Mouse (Mus musculus) frontal cortex, adult 2 months (tissue): ENCODE data around the gene Elavl2. TPM values are rescaled to one million over a fixed set of nuclear protein-coding genes. Genes with fewer than 3 reads are reported as not detected.
"Not testable (repeated sequence)": the region's sequence is repeated elsewhere in the genome, so short reads cannot be mapped to it uniquely, and the experiment has no call there.

ENCODE experiments used
- DNase-seq, 2 experiments: peaks; one replicate each; pipeline ENCODE4 v3.0.0; 2022; ENCODE audit warnings: low spot score in 1 of 2; ENCODE audit errors: extremely low spot score in 1 of 2
- polyA plus RNA-seq: library from polyadenylated mRNA; depleted of rRNA; stranded (reverse); fragments of >200 nt; gene quantifications from 2 replicates; pipeline ENCODE4 v1.2.3, GENCODE M21; 2012

Gene Elavl2
- polyA plus RNA-seq, 1 experiment, result 29.3 TPM

DNA sequence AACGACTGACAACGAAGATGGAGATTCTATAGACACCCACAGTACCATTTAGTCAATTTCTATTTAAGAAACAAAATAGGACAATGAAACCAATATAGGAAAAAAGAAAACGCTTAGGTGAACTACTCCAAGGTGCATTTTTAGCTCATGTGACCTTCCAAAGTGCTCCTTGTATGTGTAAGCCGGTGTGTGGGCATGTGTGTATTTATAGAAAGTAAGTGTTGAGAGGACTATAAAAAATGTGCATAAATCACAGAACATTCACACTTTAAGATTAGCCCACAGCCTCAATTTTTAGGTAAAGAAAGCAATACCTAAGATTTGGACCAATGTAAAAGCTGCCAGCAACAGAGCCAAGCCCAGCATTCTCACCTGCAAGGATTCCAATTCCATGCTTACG is 51.0 kb downstream of the Elavl2 start:
- no peak for DNase-seq

DNA sequence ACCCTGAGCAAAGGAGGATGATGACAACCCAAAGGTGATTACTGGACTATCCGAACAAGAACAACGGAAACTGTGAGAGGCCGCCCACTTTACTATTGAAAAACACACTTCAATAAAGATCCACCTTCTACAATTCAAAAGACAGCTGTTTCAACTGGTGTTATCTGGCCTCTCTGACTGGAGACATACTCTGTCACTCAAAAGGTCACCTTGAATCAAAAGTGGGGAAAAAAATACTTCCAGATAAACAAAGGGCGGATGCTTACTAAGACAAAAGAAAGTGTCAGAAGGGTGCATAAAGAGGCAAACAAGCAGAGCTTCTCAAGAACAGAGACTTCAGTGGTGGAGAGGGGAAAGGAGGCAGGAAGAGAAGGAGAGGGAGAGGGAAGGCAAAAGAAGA is 66.4 kb downstream of the Elavl2 start:
- no peak for DNase-seq

DNA sequence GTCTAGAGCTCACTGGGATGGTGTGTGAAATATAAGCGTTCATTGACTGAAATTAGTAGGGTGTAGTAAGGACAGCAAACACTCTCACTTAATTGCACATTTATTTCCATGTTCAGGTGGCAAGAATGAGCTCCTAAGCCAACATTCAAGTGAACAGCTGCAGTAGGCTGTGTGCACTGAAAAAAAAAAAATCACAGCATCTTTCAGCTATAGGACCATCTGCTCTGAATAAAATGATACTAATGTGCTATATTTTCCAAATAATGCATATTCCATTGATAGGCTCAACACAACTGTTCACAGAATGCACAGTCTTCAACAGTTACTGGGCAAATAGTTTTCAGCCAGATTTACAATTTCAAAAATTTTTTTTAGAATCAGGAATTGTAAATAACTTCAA is 89.8 kb downstream of the Elavl2 start:
- DNase-seq, result no peak

DNA sequence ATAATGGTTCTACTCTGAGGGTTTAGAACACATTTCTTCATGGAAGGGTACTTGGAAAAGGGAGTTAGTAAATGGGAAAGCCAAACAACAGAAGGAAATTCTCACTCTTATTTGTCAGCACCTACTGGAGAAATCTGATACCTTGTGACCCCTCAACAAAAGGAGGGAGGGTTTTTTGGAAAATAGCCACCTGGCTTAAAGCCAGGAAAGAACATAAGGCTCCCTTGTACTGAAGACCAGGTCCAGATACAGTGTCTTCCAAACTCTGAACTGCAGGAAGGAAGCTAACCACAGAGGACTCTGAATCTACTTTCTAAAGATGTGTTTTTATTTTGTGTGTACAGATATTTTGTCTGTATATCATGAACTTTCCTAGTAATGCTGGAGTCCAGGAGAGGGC is 102.9 kb downstream of the Elavl2 start:
- DNase-seq, result no peak

DNA sequence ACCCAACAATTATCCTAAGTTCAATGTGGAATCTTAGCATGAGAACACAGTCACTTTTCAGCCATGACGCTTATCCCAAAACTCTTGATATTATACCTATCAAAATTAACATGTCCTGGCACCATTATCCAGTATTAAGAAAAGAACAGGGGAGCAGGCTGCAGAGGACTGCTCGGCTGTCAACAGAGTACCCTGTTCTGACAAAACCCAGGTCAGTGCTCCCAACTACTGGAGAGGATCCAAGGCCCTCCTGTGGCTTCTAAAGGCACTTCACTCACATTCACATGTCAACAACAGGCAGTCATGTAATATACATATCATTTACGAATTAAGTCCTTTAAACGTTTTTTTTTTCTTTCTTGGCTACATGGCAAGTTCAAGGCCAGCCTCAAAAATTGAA is 105.3 kb downstream of the Elavl2 start:
- DNase-seq, result no peak

DNA sequence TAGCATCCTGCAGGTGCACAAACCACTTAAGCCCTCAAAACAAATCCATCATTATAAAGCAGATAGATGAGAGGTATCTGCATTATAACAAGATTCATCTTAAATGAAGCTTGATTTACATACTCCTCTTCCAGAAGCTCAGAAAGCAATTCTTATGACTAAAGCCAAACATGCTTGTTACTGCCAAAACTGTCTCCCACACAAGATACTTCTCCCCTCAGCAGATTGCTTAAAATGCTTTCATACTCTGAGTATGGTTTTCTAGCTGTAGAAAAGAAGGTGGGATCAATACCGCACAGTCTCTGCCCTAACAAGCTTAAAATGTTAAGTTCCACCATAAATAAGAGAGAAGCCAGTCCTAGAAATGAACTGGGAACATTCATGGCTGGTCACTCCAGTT is 109.1 kb downstream of the Elavl2 start:
- peak in 1 of 2 experiments; percentile 41 for DNase-seq

DNA sequence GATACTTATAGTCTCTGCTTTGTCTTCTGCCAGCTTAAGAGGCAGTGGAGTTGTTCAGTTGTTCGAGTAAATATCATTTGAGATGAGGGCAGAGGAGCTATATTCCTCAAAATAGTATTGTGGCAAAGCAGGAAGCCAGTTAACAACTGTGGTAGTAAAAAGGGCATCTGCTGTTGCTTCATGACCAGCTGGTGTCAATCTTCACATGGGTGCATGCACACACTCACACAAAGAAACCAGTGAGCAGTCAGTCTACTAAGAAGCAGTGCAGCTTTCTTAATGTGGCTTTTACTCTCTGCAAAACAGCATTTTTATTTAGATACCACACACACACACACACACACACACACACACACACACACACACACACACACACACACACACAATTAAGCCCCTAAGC is 110.2 kb downstream of the Elavl2 start:
- no peak for DNase-seq

DNA sequence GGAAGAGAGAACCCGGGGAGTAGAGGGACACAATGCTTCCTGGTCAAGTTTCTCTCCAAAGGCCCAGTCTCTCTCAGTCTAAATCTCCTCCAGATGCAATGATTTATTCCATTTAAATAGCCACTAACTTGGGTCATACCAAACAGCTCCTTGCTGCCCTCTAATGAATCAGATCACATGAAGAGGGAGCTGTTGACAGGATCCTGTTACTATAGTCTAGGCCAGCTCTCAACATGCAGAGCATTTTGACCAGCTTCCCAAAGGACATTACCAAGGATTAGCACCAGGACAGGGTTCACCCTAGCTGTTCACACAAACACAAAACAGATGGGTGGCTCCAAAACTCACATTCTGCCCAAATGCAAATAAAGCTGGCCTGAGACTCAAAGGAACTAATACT is 111.4 kb downstream of the Elavl2 start:
- no peak for DNase-seq

DNA sequence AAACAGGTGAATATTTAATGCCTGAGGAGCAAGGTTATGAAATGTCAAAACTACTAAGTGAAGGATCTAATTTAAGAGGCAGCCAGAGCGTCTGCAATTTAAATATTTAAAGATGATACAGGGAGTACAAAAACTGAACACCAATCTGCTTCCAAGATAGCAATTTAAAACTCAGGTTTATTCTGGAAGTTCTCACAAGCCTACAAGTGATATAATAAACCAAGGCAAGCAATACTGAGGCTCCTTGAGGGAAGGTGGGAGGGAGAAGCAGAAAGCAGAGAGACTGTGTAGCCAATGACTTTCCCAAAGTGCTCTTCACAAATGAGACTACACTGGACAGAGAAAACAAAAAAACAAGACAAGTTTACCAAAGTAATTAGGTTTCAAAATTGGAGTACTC is 132.2 kb downstream of the Elavl2 start:
- DNase-seq, result peak in 1 of 2 experiments; percentile 27

DNA sequence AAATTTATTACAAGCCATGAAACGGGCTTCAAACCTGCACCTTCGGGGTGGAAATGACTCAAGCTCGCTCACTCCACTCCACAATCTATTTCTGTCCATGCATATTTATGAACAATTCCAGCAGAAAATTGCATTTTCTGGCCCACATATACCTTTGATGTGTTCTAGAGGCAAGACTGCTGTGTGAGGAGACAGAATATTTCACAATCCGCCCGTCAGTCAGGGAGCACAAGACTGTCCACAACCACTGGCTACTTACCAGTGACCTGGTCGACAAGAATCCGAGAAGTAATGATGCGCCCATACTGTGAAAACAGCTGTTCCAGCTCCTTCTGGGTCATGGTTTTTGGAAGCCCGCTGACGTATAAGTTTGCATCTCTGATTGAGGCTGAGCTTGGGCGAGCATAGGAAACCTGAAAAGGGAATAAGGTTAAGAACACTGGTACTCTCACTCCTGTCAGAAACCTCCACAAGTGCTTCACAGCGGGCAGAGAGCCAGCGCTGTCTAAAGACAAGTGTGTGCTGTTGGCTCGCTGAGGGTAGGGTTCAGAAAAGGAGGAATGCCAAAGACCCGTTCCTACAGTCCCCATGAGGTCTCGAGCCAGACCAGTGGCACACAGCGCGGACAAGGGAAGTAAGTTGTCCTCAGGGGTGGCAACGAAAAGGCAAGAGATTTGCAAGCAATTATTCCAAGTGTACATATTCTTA is 136.7 kb downstream of the Elavl2 start:
- peak in 1 of 2 experiments; percentile 29 for DNase-seq

DNA sequence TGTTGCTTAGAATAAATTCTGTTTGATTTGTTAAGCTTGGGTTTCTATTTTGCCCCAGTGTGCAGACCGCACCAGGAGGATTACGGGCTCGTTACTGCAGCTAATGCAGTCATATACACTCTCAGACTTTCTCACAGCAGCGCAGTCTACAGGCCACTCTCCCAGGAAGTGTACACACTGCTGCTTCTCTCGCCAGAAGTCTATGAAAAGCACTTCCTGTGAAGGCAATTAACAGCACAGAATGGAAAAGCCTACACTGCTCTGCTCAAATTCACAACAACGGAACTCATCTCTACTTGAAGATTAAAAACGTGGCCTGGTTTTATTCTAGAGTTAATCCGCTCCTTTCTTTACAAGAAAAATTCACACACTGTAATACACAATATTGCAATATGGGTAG is 137.7 kb downstream of the Elavl2 start:
- peak in 1 of 2 experiments; percentile 20 for DNase-seq

DNA sequence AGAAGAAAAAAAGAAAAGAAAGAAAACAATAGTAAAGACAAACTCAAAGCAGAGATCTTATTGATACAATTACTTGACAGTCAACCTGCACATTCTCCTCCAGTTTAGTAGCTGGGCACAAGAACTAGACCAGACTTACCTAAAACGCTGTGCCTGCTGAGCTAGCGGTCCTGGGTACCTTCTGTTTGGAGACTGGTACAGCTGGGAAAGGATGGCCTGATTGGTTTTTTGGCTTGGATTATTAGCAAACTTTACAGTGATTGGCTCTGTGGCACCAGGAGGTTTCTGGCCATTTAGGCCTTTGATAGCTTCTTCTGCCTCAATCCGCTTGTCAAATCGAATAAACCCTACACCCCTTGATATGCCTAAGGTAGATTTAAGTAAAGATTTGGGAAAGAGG is 140.0 kb downstream of the Elavl2 start:
- no peak for DNase-seq

DNA sequence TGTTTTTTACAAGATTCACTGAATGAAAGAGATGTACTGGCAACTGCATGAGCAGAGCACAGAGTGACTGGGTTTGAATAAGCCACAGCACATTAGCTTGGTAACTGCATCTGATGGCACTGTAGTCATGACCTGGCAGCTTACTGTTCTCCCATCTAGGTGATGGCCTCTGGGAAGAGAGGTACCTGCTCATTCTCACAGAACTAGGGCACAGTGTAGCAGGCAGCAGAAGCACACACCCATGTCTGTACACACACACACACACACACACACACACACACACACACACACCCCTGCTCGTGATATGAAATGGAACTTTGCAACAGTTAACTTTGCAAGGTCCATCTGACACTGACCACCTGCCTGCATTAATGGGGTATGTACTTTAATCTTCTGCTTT is 151.9 kb downstream of the Elavl2 start:
- DNase-seq, result no peak

DNA sequence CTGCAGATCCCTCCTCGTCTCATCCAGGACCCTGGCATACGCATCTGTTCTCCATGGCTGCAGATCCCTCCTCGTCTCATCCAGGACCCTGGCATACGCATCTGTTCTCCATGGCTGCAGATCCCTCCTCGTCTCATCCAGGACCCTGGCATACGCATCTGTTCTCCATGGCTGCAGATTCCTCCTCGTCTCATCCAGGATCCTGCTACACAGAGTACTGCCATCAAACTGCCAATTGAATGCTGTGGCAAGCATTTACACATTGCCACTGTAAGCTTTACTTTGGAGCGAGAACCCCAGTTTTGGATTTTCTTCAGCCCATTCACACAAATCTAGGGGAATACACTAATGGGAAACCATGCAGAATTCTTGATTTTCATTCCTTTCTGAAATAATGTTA is 155.4 kb downstream of the Elavl2 start:
- DNase-seq, result not testable (repeated sequence)

DNA sequence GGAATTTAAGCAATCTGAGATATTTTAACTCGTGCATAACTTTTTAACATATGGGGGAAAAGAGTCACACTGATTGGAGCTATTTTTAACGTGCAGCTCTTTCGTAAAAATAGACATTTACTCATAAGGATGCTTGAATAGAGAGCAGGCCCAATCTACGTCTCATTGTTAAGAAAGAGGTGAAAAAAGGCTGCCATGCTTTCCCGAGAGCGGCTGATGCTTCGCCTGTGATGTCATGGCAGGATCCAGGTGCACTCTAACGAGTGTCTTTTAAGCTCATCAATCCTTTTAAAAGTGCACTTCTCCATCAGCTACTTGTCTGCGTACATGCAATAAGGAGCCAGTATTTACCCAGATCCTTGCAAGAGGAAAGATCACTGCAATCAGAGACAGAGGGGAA is 156.0 kb downstream of the Elavl2 start:
- DNase-seq, result peak in 1 of 2 experiments; percentile 35

DNA sequence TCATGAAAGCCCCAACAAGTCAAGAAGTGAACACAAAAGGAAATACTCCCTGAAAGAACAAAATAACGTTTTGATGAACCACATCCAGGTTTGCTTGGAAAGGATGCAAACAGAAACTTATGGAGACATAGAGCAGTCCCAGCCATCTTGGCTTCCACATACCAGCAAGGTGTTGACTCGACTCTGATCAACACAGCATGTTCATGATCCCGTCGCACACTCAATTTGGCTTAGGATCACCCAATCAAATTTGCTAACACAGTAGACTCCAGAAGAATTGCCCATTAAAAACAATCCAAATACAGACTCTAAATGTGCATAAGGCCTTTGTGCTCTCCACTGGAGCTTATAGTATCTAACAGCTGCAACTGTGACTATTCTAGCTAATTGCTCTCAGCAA is 156.7 kb downstream of the Elavl2 start:
- DNase-seq, result no peak

DNA sequence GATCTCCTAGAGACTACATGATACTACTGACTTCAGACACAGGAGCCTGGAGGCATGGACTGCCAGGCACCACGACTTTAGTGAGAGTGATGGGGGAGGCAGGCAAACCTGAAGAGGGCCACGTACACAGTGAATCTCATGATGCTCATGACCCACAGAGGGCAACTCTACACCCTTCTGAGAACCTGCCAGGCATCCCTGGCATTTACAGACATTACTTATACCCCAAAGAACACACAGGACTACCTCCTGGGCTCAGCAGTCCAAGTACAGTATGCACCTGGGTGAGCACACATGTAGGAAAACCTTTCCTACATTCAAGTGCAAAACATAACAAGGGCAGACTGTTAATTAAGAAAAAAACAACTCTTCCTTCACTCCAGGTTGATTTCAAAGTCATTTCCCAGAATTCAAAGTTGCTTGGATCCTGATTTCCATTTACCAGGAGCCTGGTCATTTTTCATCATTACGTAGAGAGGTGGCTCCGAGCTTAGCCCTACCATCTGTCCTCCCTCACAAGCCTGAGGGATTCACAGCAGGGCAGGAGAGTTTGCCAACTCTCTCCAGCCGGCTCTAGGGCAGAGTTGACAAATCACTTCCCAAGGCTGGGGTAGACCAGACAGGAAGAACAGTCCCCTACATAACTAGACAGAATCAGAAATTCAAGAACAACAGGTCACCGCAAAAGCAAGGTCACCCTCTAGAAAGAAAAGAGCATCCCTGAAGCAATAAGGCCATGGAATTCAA is 161.7 kb downstream of the Elavl2 start:
- DNase-seq, result no peak

DNA sequence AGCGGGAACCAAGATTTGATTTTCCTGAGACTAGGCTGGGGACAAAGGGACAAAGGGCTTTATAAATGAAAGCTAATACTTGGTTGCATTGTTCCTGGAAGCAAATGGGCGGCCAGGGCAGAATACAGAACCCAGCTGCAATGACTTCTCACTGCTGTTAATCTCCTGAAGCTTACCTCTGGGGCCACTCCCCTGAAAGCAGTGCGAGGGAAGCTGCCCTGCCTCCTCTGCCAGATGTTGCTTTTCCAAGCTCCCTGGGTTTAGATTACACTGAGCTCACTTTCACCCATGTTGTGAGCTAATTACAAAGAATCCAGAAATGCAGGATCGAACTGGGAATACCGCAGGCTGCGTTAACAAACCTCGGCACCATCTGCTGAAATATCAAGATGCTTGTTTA is 163.6 kb downstream of the Elavl2 start:
- DNase-seq, result no peak

DNA sequence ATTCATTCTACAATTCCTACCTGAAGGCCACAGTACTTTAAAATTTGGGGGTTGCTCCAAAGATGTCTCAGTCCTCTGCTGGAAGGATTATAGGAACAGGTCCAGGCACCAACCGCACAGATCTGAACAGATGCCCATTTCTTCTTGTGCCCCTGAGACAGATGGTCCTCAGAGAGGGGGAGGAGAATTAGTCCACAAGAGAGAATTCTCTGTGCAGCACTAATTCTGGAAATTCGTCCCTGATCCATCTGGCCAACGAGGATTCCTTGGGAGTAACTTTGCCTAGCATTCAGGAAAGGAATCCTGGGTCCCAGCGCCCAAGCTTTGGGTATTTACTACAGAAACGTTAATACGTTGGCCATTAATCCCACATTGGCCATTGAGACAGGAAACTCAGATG is 165.6 kb downstream of the Elavl2 start:
- DNase-seq, result peak in 1 of 2 experiments; percentile 50

DNA sequence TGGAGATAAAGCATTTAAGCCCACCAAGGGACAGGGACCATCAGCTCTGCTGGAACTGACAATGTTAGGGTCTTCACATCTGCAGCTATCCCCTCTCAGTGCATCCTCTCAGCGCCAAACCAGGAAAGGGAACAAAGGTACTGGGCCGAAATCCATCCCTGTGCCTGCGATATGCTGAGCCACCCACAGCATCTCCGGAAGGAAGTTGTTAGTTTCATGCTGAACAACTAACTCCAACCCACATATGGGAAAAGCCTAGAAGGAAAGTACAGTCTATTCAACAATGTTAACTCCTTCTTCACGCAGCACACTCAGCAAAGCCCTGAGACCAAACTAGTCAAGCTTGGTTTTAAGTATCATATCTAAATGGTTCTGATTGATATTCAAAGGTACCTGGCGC is 167.0 kb downstream of the Elavl2 start:
- DNase-seq, result peak in 1 of 2 experiments; percentile 45

DNA sequence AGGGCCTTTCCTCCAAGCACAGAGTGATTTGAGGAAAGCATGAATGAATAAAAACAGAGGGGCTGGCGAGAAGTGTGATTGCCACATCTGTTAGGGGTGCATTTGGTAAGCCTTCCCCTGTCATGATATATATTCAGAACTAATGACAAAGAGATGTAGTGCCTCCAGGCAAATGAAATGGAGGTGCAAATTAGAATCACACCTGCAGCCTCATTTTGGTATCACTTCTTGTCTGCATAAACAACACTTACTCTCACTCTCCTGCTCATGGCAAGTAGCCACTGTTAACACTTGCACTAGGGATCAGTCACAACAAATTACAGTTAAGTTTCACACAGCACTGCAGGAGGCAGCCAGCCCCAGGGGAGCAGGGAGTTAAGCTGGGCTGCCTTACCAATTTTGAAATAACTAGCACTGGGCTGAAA is 170.1 kb downstream of the Elavl2 start:
- no peak for DNase-seq

DNA sequence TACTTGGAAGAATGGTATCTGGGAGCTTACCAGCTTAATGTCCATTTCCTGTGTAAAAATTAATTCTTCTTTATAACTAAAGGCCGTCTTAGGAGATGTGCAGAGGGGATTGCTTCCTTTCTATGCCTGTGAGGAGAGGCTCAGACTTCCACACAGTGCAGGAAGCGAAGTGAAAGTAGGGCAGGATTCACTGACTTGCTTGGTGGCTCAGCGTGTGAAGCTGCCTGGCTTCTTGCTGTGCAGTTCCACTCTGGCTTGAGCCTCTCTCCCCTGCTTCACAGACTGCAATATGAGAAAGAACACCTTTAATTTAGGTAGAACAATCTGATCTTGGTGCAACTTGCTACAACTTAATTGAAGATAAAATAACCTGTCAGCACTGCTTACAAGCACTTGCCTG is 172.2 kb downstream of the Elavl2 start:
- DNase-seq, result no peak
